Mouse (Mus musculus): Measurements from ENCODE around the gene Sord.

Gene Sord

DNA sequence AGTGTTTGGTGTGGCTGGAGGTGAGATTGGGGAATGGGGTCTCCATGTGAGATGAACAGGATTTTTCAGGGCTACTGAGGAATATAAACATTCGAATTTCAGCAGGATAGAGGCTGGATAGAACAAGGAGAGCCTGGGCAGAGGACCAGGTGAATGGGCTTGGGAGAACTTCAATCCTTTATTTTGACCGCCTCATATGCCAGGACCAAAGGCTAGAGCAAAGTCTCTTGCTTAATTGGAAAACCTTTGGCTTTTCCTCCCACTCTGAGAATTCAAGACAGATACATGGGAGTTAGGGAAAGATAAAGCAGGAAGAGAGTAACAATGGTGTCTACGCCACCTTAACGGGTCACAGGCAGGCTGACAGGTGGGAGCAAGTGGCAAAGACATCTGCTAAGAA lies 6.7 kb downstream of the Sord start:
- no peak for DNase-seq

DNA sequence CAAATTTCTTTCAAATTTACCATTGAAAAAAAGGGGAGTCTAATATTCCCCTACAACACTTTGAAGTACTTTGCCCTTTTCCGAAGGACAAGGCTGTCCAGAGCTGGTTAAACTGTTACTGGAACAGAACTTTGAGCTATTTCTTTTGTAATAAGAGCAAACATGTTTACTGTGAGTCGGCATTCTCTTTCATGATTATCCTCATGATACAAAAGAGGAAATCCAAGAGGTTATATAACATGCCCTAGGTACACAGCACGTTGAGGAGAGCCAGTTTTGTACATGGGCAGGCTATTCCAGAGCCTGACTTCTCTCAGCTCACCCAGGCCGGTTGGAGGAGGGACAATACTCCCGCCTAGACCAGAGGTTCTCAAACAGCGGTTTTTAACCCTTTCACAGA lies 7.4 kb downstream of the Sord start:
- DNase-seq = no peak

DNA sequence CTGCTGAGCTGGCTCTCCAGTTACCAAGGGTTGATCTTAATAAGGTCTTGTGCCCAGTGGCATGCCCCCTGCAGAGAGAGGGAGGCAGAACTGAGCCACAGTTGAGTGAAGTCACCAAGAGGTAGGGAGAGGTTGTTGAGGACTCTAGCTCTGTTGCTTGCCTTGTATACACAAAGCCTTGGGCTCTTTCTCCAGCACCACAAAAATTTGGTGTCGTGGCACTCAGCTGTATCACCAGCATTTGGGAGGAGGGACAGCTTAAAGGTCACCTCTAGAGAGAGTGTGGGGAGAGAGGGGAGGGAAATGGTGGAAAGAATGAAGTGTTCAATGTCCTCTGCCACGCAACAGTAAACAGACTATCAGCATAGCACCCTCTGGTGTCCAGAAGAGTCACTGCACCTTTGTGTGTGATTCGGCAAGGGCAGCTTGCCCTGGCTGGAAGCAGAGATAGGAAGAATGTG lies 9.2 kb downstream of the Sord start:
- DNase-seq = peak; percentile 86

DNA sequence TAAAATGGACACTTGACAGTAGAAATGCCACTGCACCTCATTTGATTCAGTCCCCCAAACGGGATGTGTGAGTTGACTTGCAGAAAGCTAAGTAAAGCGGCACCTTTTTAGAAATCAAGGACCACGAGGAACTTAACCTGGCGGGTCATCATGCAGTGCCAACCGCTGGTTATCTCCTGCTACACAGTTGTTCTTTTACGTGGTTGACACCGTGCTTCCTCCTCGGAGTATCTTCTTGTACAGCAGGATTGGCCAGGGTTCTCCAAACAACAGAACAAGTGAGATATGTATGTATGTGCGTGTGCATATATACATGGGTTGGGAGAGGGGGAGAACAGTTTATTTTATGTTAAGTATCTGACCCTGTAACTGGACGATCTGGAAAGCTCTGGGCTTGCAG lies 13.2 kb downstream of the Sord start:
- no peak for DNase-seq

DNA sequence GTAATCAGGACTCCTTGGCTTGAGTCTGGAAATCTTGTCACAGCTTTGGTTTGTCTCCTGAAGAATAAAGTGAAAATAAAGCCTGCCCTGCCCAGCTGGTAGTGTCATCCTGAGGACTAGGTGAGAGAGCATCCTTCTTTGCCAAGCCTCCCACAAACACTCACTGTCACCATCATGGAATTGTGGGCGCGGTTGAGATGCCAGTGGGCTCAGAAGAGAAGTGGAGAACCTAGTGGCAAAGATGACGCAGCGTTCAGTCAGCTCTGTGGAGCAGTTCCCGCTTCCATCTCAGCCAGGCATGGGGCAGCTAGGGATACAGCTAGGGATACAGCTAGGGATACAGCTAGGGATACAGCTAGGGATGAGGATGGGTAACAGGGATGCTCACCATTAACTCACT lies 21.4 kb downstream of the Sord start:
- no peak for DNase-seq

DNA sequence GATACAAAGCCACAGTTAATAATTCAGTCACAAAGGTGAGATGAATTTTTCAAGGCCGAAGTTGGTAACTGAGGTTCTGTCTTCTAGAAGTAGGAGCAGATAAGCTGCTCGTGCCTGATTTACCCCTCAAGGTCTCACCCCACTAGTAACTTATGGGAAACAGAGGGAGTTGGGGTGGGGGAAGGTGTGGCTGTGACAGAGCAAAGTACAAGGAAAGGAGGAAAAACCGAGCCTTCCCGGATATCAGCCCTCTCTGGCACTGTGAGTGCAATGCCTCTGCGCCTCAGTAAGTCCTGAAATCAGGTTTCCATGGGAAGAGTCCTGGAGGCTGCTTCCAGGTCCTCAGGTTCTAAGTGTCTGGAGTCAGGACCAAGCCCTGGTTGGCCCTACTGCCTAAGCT lies 26.2 kb downstream of the Sord start:
- DNase-seq = no peak

DNA sequence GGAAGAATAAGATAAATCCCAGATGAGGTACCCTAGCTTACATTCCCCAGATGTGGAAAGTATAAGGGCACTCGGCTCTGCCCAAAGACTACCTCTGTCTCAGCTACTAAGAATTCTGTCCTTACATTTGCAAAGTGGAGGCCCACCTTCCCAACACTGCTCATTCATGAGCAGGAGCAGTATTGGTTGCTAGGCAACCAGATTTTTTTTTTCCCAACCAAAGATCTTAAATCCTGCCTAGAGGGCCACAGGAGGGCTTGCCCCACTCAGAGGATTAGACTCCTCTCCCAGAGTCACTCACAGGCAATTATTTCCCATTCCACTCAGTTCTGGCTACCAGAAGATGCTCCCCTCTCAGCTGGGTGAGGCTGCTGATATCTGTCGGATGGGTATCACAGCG lies 30.1 kb downstream of the Sord start:
- peak; percentile 55 for DNase-seq

DNA sequence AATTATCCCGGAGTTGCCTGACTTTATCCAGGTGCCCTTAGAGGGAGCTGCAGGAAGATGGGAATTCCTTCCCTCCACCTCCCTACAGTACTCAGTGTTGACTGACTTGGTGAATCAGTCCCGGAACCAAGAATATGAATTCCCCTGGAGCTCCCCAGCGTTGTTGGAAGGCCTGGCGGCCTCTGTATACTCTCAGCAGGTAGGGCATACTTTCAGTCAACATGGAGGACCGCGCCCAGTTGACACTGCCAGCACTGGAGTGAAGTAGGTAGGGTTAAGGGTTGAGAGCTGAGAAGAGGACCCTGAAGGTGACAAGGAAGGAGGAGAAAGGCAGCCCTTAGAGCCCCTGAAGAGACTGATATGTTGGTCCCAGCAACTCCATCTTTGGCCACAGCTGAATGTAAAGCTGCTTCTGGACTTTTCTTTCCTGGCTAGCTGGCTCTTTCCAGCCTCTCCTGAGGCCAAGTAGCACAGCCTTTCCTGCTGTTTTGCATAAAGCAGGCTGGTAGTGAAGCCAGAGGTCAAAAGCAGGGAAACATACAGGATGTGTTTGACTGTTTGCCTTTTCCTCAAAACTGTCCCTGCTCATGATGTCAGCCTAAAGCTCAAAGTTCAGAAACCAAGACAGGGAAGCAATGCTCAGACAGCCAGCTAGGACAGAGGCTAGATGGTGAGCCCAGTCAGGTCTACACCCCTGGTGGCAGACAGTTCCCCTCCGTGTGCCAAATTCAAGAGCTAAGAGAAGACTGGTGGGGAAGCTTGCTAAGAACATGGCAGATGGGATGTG lies 32.1 kb downstream of the Sord start:
- no peak for DNase-seq

DNA sequence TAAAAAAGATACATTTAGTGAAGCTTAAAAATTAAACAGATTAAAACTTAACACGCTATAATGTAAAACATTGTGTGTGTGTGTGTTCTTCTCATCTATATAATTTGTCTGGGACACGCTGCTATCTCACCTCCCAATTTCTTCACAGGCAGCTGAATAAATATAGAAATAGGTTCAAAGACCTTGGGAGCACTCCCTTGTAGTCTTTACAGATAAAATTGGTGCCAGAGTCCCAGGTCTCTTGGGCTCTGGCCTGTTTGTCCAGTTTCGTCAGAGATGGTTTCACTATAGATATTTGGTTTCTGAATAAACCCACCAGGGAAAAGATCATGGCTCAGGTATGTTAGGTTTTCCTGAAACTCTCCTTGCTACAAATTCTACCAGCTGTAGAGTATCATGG lies 44.2 kb downstream of the Sord start:
- DNase-seq = no peak

DNA sequence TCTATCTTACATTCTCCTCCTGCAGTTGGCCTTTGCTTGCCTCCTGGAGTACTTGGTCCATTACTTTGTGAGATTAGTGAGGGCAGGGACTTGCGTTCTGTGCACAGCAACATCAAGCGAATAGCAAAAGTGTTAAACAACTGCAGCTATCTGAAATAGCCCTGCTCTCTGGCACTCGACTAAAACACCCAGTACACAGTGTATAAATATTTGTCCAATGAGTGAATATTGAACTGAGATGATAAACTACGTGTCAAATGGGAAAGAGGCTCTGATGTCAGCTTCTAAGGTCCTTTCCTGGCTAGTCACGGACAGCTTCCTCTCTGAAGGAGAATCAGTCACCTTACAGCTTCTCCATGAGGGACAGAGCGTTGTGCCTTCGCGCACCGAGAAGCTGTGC lies 49.5 kb downstream of the Sord start:
- no peak for DNase-seq

DNA sequence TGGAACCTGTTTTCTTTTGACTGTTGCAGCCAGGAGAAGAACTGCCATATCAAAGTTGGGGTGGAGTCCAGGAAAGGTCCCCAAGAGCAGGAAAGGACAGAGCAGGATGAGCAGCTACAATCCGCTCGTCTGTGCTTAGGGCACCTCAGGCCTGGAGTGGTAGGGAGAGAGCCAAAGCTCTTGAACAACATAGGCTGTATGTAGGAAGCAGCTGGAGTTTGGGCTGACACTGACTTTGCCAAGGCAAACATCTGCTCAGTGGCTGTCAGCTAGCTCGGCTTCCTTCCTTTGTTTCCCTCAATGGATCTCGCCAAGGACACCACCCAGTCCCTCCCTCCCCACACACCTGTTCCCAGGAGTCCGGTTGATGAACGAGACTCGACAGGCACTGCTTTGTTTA lies 51.6 kb downstream of the Sord start:
- DNase-seq = no peak

DNA sequence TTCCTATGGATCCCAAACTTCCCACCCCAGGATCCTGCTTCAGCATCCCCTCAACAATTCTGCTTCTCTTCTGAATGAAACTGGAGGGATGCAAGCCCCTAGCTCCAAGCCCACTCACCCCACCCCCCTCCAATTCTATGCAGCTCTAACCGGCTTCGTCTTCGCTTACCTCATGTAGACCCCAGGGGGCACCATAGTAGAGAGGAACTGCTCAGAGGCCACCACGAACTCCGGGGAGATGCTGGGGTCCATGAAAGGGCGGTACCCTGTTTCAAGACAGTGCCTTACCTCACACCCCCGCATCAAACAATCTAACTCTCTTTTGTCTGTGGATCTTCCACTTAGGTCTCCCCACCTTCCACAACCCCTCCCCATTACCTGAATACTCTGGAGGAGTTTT lies 60.4 kb downstream of the Sord start:
- peak; percentile 36 for DNase-seq

DNA sequence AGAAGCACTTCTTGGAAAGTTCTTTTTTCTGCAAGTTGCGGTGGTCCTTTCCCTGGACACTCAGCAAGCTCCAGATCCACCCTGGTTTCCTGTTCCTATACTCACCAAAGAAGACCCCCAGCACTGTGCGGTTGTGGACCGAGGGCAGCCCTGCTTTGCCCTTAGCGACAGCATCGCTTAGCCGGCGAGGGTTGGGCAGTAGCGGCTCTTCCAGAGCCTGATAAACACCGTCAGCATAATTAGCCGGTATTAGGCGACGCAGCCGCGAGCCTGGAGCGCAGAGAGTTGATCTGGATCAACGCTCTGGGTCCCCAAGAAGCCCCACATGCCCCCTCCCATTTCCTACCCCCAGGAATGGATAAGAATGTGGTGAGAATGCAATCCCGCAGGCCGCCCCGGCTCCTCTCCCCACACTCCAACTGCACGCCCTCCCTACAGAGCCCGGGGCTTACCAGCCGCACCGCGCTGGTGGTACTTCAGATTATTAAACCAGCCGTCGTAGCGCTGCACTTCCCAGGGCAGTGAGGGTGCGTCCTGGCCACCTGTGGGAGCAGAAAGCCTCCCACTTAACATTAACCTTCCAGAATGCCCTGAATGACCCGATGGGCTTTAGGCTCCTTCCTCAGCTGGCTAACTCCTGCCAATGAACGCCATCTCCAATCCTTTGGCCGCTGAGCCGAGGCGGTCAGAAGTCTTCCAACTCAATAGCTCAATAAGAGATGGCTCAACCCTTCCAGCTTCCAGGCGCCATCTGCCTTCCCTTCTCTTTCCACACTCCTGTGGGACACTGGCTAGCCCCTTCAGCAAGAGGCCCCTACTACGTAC lies 62.9 kb downstream of the Sord start:
- peak; percentile 59 for DNase-seq

DNA sequence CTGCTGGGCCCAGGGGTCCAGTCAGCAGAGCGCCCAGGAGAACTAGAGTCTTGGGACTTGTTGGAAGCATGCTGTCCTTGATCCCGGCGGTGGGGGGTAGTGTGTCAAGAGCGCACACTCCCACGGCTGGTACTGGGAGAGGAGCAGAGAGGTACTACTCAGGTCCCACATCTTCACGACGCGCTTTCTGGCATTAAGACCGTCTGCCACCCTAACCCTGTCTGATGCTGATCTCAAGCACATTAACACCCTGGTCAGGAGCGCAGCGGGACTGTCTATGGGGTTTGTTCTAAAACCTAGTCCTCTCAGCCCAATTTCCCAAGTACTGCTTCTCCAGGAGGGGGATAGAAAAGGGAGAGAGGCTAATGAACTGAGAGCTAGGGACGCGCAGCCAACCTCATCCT lies 63.5 kb downstream of the Sord start, which contains the start of gene Duox2:
Gene Duox2, minus strand, starts transcription at position 354 of the 404 bp plus-strand sequence.
- peak; percentile 24 for DNase-seq

DNA sequence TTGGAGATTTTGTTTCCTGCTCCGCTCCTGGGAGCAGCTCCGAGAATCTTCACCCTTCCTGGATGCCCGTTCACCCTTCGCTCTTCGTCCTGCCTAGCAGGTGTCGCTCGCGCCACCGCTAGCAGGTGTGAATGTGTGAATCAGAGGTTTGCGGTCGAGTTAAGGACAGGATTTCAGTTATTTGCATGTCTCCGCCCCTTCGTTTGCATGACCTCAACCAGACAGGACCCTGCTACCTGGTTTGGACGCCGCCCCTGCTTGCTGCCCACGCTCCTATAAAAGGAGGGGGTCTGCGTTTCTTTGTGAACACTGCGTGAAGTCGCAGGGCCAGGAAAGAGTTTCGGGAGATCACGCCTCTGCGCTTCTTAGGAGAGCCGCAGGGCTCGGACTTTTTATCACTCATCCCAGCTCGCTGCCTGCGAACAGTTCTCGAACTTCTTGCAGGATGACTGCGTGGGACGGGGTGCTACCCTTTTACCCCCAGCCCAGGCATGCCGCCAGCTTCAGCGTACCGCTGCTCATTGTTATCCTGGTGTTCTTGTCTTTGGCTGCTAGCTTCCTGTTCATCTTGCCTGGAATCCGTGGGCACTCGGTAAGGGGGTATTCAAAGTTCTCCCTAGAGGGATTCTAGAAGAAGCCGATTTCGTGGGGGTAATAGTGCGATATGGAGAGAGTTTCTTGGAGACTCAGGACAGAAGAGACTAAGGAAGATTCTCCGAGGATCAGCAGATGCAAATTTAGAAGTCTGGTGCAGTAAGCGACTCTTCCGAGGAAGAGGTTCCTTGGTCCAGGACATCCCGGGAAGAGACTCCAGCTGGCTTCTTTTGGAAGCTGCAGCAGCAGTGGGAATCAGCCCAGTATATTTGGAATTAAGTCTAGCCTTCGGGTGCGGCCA lies 64.3 kb downstream of the Sord start, which contains the start of gene Duoxa2:
Gene Duoxa2, plus strand, starts transcription at position 305 of the 895 bp plus-strand sequence.
- peak; percentile 39 for DNase-seq

DNA sequence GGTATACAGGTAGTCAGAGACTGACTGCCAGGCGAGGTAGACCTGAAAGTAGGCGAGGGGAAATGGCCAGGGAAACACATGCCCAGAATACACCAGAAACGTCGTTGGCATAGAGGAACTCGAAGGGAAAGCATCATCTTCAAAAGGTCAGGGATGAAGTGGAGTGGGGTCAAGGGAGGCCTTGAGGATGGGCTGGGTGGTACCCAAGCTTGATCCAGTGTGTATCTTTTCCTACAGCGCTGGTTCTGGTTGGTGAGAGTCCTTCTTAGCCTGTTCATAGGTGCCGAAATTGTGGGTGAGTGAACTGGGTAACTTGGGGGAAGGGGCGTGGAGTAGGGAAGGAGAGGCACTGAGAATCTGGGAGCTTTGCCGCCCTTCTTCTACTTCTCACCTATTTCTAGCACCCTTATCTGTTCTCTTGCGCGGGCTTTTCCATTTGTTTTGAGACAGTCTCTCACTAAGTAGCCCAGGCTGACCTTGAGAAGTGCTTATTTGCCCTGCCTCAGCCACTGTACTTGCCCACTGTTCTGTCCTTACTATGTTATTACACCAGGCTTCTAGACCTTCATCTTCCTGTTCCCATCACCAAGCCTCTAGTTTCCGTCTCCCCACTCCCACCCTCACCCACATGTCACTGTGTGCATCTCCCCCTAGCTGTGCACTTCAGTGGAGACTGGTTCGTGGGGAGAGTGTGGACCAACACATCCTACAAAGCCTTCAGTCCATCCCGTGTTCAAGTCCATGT lies 65.5 kb downstream of the Sord start:
- no peak for DNase-seq

DNA sequence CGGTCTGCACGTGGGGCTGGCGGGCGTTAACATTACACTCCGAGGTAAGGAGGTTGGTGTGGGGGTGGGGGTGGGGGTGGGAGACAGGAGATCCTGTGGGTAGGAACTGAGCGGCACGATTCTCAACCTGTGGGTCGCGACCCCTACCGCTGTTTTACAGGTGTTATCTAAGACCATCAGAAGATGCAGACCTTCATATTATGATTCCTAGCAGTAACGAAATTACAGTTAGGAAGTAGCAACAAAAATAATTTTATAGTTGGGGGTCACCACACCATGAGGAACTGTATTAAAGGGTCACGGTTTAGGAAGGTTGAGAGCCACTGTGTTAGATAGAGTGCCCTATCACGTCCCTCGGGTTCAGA lies 66.1 kb downstream of the Sord start:
- DNase-seq = no peak

DNA sequence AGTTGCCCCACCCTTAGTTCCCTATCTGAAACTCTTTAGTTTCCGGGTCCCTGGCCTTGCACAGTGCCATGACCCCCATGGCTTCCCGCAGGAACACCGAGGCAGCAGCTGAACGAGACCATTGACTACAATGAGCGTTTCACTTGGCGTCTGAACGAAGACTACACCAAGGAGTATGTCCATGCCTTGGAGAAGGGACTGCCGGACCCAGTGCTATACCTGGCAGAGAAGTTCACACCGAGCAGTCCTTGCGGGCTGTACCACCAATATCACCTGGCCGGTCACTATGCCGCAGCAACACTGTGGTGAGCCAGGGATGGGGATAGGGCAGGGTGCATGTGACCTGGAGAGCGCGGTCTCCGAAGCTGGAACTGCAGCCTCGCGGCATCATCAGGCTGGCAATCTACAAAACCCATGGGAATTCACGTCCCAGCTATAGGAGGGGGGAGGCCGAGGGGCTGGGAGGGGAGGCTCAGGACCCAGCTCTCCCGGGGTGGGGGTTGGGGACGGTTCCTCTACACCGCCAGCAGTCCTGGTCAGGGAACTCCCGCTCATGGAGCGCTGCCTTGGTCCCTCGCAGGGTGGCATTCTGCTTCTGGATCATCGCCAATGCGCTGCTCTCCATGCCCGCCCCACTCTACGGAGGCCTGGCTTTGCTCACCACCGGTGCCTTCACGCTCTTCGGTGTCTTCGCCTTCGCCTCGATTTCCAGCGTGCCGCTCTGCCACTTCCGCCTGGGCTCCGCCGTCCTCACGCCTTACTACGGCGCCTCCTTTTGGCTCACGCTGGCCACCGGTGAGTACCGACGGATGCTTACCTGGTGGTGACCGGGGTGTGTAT lies 66.8 kb downstream of the Sord start:
- DNase-seq = peak; percentile 66

DNA sequence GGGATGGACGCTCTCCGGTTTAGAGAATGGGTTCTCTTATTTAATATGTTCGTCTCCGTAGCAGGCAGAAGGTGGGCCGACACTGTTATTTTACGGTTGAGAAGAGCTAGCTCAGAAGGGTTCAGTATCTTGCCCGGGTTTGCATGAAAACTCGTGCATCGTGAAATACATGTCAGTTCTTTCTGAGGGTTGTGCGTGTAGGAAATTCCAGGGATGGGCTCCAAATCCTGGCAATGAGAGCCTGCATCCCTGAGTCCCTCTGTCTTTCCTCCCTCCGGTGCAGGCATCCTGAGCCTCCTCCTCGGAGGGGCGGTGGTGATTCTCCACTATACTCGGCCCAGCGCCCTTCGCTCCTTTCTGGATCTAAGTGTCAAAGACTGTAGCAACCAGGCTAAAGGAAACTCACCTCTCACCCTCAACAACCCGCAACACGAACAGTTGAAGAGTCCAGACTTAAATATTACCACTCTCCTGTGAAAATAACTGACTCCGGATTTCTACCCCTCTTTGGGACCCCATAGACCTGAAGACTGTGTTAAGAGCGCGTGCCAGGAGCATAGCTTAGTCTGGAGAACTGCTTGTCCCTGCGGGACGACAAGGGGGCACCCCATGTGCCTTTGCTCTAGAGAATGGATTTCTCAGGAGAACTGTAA lies 67.5 kb downstream of the Sord start:
- no peak for DNase-seq

DNA sequence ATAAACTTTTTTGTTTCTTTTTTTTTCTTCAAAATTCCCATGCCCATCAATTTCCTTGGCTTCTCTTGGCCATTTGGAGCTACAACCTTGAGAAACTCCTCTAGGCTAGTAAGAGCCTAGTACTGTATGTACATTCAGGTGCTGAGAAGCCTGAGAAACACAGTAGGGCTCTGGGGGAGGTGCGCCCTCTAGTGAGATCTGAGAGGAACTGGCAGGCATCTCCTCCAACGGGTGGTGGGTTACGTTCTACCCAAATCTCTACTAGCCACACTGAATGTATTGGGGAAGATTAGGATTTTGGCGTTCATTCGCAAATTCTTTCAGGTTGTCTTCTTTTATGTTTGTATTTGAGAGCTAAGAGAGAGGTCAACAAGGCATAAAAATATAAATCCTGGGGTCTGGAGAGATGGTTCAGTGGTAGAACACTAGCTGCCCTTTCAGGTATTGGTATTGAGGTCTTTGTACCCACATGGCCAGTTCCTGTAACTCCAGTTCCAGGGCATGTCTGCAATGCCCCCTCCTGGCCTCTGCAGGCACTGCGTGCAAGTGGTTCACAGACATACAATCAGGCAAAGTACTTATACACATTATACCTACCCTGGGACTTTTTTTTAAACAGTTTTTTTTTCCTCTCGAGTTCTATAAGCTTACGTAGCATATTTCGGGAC lies 68.2 kb downstream of the Sord start:
- DNase-seq = peak; percentile 84
